Mouse (Mus musculus) MEL (cell line): ENCODE measurements at regions not wholly inside any gene's neighbourhood (a gene's known extent, or its start where the extent isn't known, plus 50 kb on each side); places are given as distances from the start of the nearest gene placed in this dataset.

Source experiments
- BHLHE40 ChIP-seq: IDR thresholded peaks from 2 replicates; pipeline ENCODE4 v1.6.1; 2012; ENCODE audit warnings: low read depth, mild to moderate bottlenecking, inconsistent platforms, low read length, improper control_type of control experiment, borderline replicate concordance
- CTCF ChIP-seq, 3 experiments: IDR thresholded peaks in 2 of 3; conservative IDR thresholded peaks in 1 of 3; 2 replicates each; pipeline ENCODE4 v1.5.1; 2011 to 2012; ENCODE audit warnings: low read length in 3 of 3, low read depth in 2 of 3, mild to moderate bottlenecking in 2 of 3, improper control_type of control experiment in 1 of 3, inconsistent platforms in 1 of 3, mixed read lengths in 1 of 3, moderate library complexity in 1 of 3; ENCODE audit not compliant: control insufficient read depth in 1 of 3, insufficient read depth in 1 of 3, poor library complexity in 1 of 3, severe bottlenecking in 1 of 3
- EP300 ChIP-seq, 2 experiments: IDR thresholded peaks; 2 replicates each; pipeline ENCODE4 v1.6.1; 2011; ENCODE audit warnings: improper control_type of control experiment in 2 of 2, low read length in 2 of 2, low read depth in 1 of 2, mild to moderate bottlenecking in 1 of 2
- ETS1 ChIP-seq: IDR thresholded peaks from 2 replicates; pipeline ENCODE4 v1.6.1; 2012; ENCODE audit warnings: low read depth, mild to moderate bottlenecking, inconsistent platforms, low read length, improper control_type of control experiment, moderate library complexity
- GATA1 ChIP-seq: IDR thresholded peaks from 2 replicates; pipeline ENCODE4 v1.6.1; 2011; ENCODE audit warnings: low read depth, low read length, improper control_type of control experiment
- HCFC1 ChIP-seq: IDR thresholded peaks from 2 replicates; pipeline ENCODE4 v1.6.1; 2012; ENCODE audit warnings: low read depth, mild to moderate bottlenecking, inconsistent platforms, low read length, improper control_type of control experiment, moderate library complexity
- KAT2A ChIP-seq: conservative IDR thresholded peaks from 2 replicates; pipeline ENCODE4 v1.6.1; 2012; ENCODE audit warnings: low read depth, low read length, improper control_type of control experiment, inconsistent platforms
- MAX ChIP-seq: IDR thresholded peaks from 2 replicates; pipeline ENCODE4 v1.6.1; 2011; ENCODE audit warnings: low read length, improper control_type of control experiment
- MYC ChIP-seq: IDR thresholded peaks from 2 replicates; pipeline ENCODE4 v1.6.1; 2011; ENCODE audit warnings: low read depth, mild to moderate bottlenecking, low read length, improper control_type of control experiment, moderate library complexity
- NRF1 ChIP-seq: IDR thresholded peaks from 2 replicates; pipeline ENCODE4 v1.6.1; 2014; ENCODE audit warnings: low read depth, mild to moderate bottlenecking, inconsistent platforms, low read length, improper control_type of control experiment, moderate library complexity; ENCODE audit not compliant: poor library complexity, insufficient read depth, severe bottlenecking
- POLR2A ChIP-seq, 2 experiments: IDR thresholded peaks; 2 replicates each; pipeline ENCODE4 v1.6.1; 2011 to 2012; ENCODE audit warnings: low read length in 2 of 2, mild to moderate bottlenecking in 2 of 2, control low read depth in 1 of 2, improper control_type of control experiment in 1 of 2, low read depth in 1 of 2, moderate library complexity in 1 of 2; ENCODE audit not compliant: control insufficient read depth in 1 of 2, insufficient read depth in 1 of 2, poor library complexity in 1 of 2
- POLR2AphosphoS2 ChIP-seq: IDR thresholded peaks from 2 replicates; pipeline ENCODE4 v1.6.1; 2011; ENCODE audit warnings: low read length, improper control_type of control experiment
- SIN3A ChIP-seq: IDR thresholded peaks from 2 replicates; pipeline ENCODE4 v1.6.1; 2012; ENCODE audit warnings: low read length, improper control_type of control experiment, inconsistent platforms
- ZC3H11A ChIP-seq: IDR thresholded peaks from 2 replicates; pipeline ENCODE4 v1.6.1; 2012; ENCODE audit warnings: low read depth, mild to moderate bottlenecking, inconsistent platforms, low read length, improper control_type of control experiment

GRCm38 (mm10) chr13:57338676-57339075, 442.9 kb upstream of the Trpc7 start:
- TF ChIP-seq ZC3H11A: no peak
- no peak for TF ChIP-seq CTCF (IDR thresholded peaks at IDR 0.05 in 2 of 3, conservative IDR thresholded peaks at IDR 0.05 in 1 of 3; ENCODE audit: control insufficient read depth in 1 of 3, insufficient read depth in 1 of 3, low read depth in 2 of 3, low read length in 3 of 3, poor library complexity in 1 of 3, severe bottlenecking in 1 of 3)
- no peak for TF ChIP-seq POLR2A (IDR thresholded peaks at IDR 0.05; ENCODE audit: control insufficient read depth in 1 of 2, insufficient read depth in 1 of 2, low read depth in 1 of 2, low read length in 2 of 2, poor library complexity in 1 of 2)
- TF ChIP-seq EP300 (IDR thresholded peaks at IDR 0.05; ENCODE audit: low read depth in 1 of 2, low read length in 2 of 2): no peak
- no peak for TF ChIP-seq ETS1
- TF ChIP-seq KAT2A: no peak
- TF ChIP-seq NRF1: no peak
- TF ChIP-seq POLR2AphosphoS2: no peak
- no peak for TF ChIP-seq BHLHE40
- TF ChIP-seq MYC: no peak
- no peak for TF ChIP-seq SIN3A
- TF ChIP-seq GATA1: no peak
- TF ChIP-seq HCFC1: no peak
- no peak for TF ChIP-seq MAX
